Mouse (Mus musculus): ENCODE results near the gene Cdc40.

DNA sequence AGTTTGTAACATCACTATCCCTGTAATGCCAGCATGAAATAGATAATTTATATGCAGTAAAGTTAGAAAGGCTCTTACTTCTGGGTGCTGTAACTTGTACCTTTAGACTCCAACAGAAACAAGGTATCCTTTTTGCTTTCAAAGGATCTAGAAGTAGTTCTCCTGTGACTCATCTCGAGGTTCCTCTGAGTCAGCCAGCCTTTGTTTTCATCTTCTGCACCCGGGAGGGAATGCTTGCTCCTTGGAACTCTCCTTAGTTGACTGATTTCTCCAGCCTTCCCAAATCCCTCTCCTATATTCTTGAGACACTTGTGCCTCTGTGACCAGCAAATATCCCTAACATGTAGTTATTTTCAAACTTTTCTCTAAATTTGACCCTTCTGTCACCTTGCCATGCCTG lies 25.5 kb upstream of the Cdc40 start:
- TF ChIP-seq CTCF (conservative IDR thresholded peaks at IDR 0.05; ENCODE audit: insufficient read depth, insufficient read length, low read depth, low read length): no peak
- no peak for TF ChIP-seq POLR2A (IDR thresholded peaks at IDR 0.05; ENCODE audit: low read depth, low read length)

All from kidney, adult 2 months (tissue).